Mouse (Mus musculus) lung, postnatal 25 days (tissue): ENCODE results near the gene Rplp1.
A peak's percentile ranks its signal among the peaks of the same experiment; 100 is the strongest.

Experiments
- DNase-seq: peaks from one replicate; pipeline ENCODE4 v3.0.0; 2022; ENCODE audit warnings: low spot score

Rplp1 gene

GRCm38 (mm10) chr9:61911300-61912128 is 2.8 kb downstream of the Rplp1 start:
- no peak for DNase-seq

- no peak for DNase-seq
Observed at GRCm38 (mm10) chr9:61910526-61911256, 3.7 kb downstream of the Rplp1 start.

- DNase-seq, result no peak
Observed at GRCm38 (mm10) chr9:61909633-61910032, 4.7 kb downstream of the Rplp1 start.

GRCm38 (mm10) chr9:61908832-61909407 is 5.4 kb downstream of the Rplp1 start:
- no peak for DNase-seq

- no peak for DNase-seq
Observed at GRCm38 (mm10) chr9:61908341-61908740, 6.0 kb downstream of the Rplp1 start.

GRCm38 (mm10) chr9:61907621-61908295 is 6.6 kb downstream of the Rplp1 start:
- no peak for DNase-seq

GRCm38 (mm10) chr9:61906912-61907311 is 7.4 kb downstream of the Rplp1 start:
- peak; percentile 43 for DNase-seq

GRCm38 (mm10) chr9:61905576-61905975 is 8.8 kb downstream of the Rplp1 start:
- DNase-seq, result no peak

GRCm38 (mm10) chr9:61904201-61904600 is 10.1 kb downstream of the Rplp1 start:
- peak; percentile 57 for DNase-seq

- peak; percentile 34 for DNase-seq
Observed at GRCm38 (mm10) chr9:61902445-61902844, 11.9 kb downstream of the Rplp1 start.

- DNase-seq, result no peak
Observed at GRCm38 (mm10) chr9:61901574-61901973, 12.8 kb downstream of the Rplp1 start.

GRCm38 (mm10) chr9:61899804-61900203 is 14.5 kb downstream of the Rplp1 start:
- DNase-seq, result peak; percentile 82

GRCm38 (mm10) chr9:61898401-61898800 is 15.9 kb downstream of the Rplp1 start:
- peak; percentile 77 for DNase-seq

- peak; percentile 49 for DNase-seq
Observed at GRCm38 (mm10) chr9:61895014-61895413, 19.3 kb downstream of the Rplp1 start.

GRCm38 (mm10) chr9:61889855-61890254 is 24.5 kb downstream of the Rplp1 start:
- no peak for DNase-seq

- DNase-seq, result no peak
Observed at GRCm38 (mm10) chr9:61887661-61888379, 26.5 kb downstream of the Rplp1 start.

- DNase-seq, result no peak
Observed at GRCm38 (mm10) chr9:61885964-61886363, 28.4 kb downstream of the Rplp1 start.

GRCm38 (mm10) chr9:61884936-61885335 is 29.4 kb downstream of the Rplp1 start:
- DNase-seq, result no peak

GRCm38 (mm10) chr9:61884375-61884774 is 30.0 kb downstream of the Rplp1 start:
- DNase-seq, result no peak

- no peak for DNase-seq
Observed at GRCm38 (mm10) chr9:61882179-61882578, 32.2 kb downstream of the Rplp1 start.

GRCm38 (mm10) chr9:61878889-61879288 is 35.5 kb downstream of the Rplp1 start:
- peak; percentile 52 for DNase-seq
